Mouse (Mus musculus): ENCODE data around the gene Bin2. TPM values are rescaled to one million over a fixed set of nuclear protein-coding genes. Genes with fewer than 3 reads are reported as not detected.

The Bin2 gene
- polyA plus RNA-seq, 1 experiment from 2014 or later, result 16.2 TPM

DNA sequence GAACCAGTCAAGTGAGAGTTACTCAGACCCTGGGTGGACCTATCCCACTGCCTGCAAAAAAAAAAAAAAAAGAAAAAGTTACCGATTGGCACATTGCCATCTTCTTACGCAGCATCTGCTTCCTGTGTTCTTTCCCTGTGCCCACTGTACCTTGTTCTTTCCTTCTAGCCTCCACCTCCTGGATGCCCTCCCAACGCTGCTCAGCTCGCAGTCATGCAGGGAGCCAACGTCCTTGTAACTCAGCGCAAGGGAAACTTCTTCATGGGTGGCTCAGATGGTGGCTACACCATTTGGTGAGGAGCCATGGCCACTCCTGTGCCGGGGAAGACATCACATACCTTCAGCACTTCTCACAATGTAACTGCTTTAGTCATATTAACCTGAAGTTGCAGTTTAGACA is 50.2 kb downstream of the Bin2 start:
- Histone ChIP-seq H3K27ac (ENCODE audit: low read depth) (no peak overlapping the region), H3K9me3 (ENCODE audit: low read length) (no peaks in the 10 kb centered on the region), H3K4me3 (ENCODE audit: low read depth, low read length) (no peak overlapping the region), H3K9ac (replicated peaks) (no peak overlapping the region), H3K4me2 (ENCODE audit: low read depth, low read length) (no peak overlapping the region), H3K36me3 (replicated peaks; ENCODE audit: insufficient read depth, low read length) (peaks cover 44% of the 10 kb centered on the region), H3K27me3 (ENCODE audit: insufficient read depth, low read length) (no peaks in the 10 kb centered on the region), H3K4me1 (ENCODE audit: insufficient read depth) (peaks cover 12% of the 10 kb centered on the region)
- TF ChIP-seq EP300 (IDR thresholded peaks at IDR 0.05; ENCODE audit: low read depth) (no peak), CTCF (IDR thresholded peaks at IDR 0.05; ENCODE audit: low read depth) (no peak)
- DNase-seq, result no peak
- WGBS (ENCODE audit: insufficient replicate concordance), result 87% methylated on average over 7 of the region's 7 CpGs
- no peak for ATAC-seq

DNA sequence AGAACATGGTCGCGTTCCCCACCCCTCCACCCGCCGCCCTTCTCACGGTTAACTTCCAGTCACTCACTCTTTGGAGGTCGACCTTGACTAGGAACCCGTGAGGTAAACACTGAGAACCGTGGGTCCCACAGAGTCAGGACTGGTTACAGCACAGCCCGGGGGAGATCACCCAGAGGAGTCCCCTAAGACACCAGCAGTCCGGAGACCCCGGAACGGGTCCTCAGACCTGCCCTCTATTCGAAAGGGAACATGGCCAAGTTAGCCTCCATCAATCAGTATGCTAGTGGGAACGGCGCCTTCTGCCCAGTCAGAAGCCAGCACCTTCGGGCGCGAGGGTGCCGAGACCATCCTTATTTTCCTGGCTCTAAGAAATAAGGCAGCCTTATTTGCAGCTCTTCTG is 53.1 kb downstream of the Bin2 start:
- no peak for TF ChIP-seq CTCF (IDR thresholded peaks at IDR 0.05; ENCODE audit: low read depth)
- TF ChIP-seq EP300 (IDR thresholded peaks at IDR 0.05; ENCODE audit: low read depth), result no peak
- H3K36me3 ChIP-seq (replicated peaks; ENCODE audit: insufficient read depth, low read length), result peaks cover 40% of the 10 kb centered on the region
- WGBS (ENCODE audit: insufficient replicate concordance), result 2% methylated on average over 19 of the region's 19 CpGs
- H3K27me3 ChIP-seq (ENCODE audit: insufficient read depth, low read length), result no peaks in the 10 kb centered on the region
- H3K4me2 ChIP-seq (ENCODE audit: low read depth, low read length), result peak overlapping the region; percentile 79
- H3K4me3 ChIP-seq (ENCODE audit: low read depth, low read length), result peak overlapping the region; percentile 99
- ATAC-seq (no peak), DNase-seq (no peak)
- no peaks in the 10 kb centered on the region for H3K9me3 ChIP-seq (ENCODE audit: low read length)
- peaks cover 8% of the 10 kb centered on the region for H3K4me1 ChIP-seq (ENCODE audit: insufficient read depth)
- peak overlapping the region; percentile 100 for H3K27ac ChIP-seq (ENCODE audit: low read depth)
- H3K9ac ChIP-seq (replicated peaks), result peak overlapping the region; percentile 99

GRCm38 (mm10) chr15:100615825-100616220 is 53.5 kb downstream of the Bin2 start:
- peak overlapping the region; percentile 100 for H3K27ac ChIP-seq (ENCODE audit: low read depth)
- no peaks in the 10 kb centered on the region for H3K9me3 ChIP-seq (ENCODE audit: low read length)
- ATAC-seq, result peak; percentile 73
- peak overlapping the region; percentile 79 for H3K4me2 ChIP-seq (ENCODE audit: low read depth, low read length)
- H3K9ac ChIP-seq (replicated peaks), result peak overlapping the region; percentile 99
- peaks cover 8% of the 10 kb centered on the region for H3K4me1 ChIP-seq (ENCODE audit: insufficient read depth)
- DNase-seq, result peak; percentile 94
- no peak for TF ChIP-seq CTCF (IDR thresholded peaks at IDR 0.05; ENCODE audit: low read depth)
- no peak for TF ChIP-seq EP300 (IDR thresholded peaks at IDR 0.05; ENCODE audit: low read depth)
- peak overlapping the region; percentile 99 for H3K4me3 ChIP-seq (ENCODE audit: low read depth, low read length)
- H3K27me3 ChIP-seq (ENCODE audit: insufficient read depth, low read length), result no peaks in the 10 kb centered on the region
- 3% methylated on average over 41 of the region's 43 CpGs for whole genome bisulfite sequencing (ENCODE audit: insufficient replicate concordance)
- peaks cover 38% of the 10 kb centered on the region for H3K36me3 ChIP-seq (replicated peaks; ENCODE audit: insufficient read depth, low read length)

DNA sequence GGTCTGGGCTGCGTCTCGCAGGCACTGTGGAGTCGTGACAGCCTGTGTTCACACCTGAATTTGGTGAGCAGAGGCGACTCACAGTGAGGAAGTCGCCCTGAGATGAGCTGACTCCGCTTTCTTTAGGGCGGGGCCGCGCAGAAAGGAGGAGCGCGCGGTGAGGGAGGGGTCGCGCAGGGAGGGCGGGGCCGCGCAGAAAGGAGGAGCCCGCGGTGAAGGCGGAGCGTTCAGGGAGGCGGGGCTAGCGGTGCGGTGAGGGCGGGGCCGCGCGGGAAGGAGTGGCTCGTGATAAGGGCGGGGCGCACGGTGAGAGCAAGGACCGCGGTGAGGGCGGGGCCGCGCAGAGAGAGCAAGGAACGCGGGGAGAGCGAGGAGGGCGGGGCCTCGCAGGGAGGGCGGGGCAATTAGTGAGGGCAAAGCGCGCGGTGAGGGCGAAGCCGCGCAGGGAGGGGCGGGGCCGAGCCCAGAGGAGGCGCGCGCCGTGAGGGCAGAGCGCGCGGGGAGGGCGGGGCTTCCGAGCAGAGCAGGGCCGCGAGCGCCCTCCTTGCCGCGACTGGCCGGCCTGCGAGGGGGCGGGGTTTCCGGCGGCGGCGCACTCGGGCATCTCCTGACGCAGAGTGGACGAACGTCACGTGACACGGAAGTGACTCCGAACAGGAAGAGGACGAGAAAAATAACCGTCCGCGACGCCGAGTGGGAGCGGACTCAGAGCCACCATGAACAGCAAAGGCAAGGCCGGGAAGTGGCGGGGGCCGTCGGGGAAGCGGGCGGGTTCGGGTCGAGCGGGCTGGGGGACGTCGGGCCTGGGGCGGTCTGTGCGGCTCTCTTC is 54.1 kb downstream of the Bin2 start, which contains the start of gene Dazap2:
TSS of gene Dazap2 (plus strand) at position 354 of the 829 bp plus-strand sequence.
- Histone ChIP-seq H3K27me3 (ENCODE audit: insufficient read depth, low read length) (no peaks in the 10 kb centered on the region), H3K4me2 (ENCODE audit: low read depth, low read length) (peak within 1 kb of the TSS; percentile 79), H3K9ac (replicated peaks) (peak within 1 kb of the TSS; percentile 99), H3K36me3 (replicated peaks; ENCODE audit: insufficient read depth, low read length) (peaks cover 31% of the 10 kb centered on the region), H3K4me1 (ENCODE audit: insufficient read depth) (peaks cover 8% of the 10 kb centered on the region), H3K9me3 (ENCODE audit: low read length) (no peaks in the 10 kb centered on the region), H3K4me3 (ENCODE audit: low read depth, low read length) (peak within 1 kb of the TSS; percentile 99), H3K27ac (ENCODE audit: low read depth) (peak within 1 kb of the TSS; percentile 100)
- TF ChIP-seq EP300 (IDR thresholded peaks at IDR 0.05; ENCODE audit: low read depth), result no peak
- TF ChIP-seq CTCF (IDR thresholded peaks at IDR 0.05; ENCODE audit: low read depth), result peak; percentile 44
- DNase-seq (peak; percentile 100), ATAC-seq (peak; percentile 88)
- WGBS (ENCODE audit: insufficient replicate concordance), result under 1% methylated on average over 80 of the region's 99 CpGs

GRCm38 (mm10) chr15:100614218-100614995 is 54.9 kb downstream of the Bin2 start:
- H3K4me1 ChIP-seq (ENCODE audit: insufficient read depth), result peaks cover 8% of the 10 kb centered on the region
- peak overlapping the region; percentile 65 for H3K9ac ChIP-seq (replicated peaks)
- ATAC-seq (peak; percentile 29), DNase-seq (no peak)
- WGBS (ENCODE audit: insufficient replicate concordance), result 10% methylated on average over 43 of the region's 43 CpGs
- H3K4me3 ChIP-seq (ENCODE audit: low read depth, low read length), result peak overlapping the region; percentile 99
- H3K27ac ChIP-seq (ENCODE audit: low read depth), result peak overlapping the region; percentile 91
- H3K36me3 ChIP-seq (replicated peaks; ENCODE audit: insufficient read depth, low read length), result peaks cover 25% of the 10 kb centered on the region
- peak; percentile 2; the same call in 1 of the 2 replicates for TF ChIP-seq CTCF (IDR thresholded peaks at IDR 0.05; ENCODE audit: low read depth)
- no peak for TF ChIP-seq EP300 (IDR thresholded peaks at IDR 0.05; ENCODE audit: low read depth)
- no peaks in the 10 kb centered on the region for H3K9me3 ChIP-seq (ENCODE audit: low read length)
- no peaks in the 10 kb centered on the region for H3K27me3 ChIP-seq (ENCODE audit: insufficient read depth, low read length)
- peak overlapping the region; percentile 75 for H3K4me2 ChIP-seq (ENCODE audit: low read depth, low read length)

- ATAC-seq, result no peak
- H3K4me1 ChIP-seq (ENCODE audit: insufficient read depth), result peaks cover 8% of the 10 kb centered on the region
- peaks cover 17% of the 10 kb centered on the region for H3K36me3 ChIP-seq (replicated peaks; ENCODE audit: insufficient read depth, low read length)
- H3K27me3 ChIP-seq (ENCODE audit: insufficient read depth, low read length), result no peaks in the 10 kb centered on the region
- TF ChIP-seq CTCF (IDR thresholded peaks at IDR 0.05; ENCODE audit: low read depth) (peak; percentile 96), EP300 (IDR thresholded peaks at IDR 0.05; ENCODE audit: low read depth) (no peak)
- H3K9ac ChIP-seq (replicated peaks), result no peak overlapping the region
- H3K9me3 ChIP-seq (ENCODE audit: low read length), result no peaks in the 10 kb centered on the region
- no peak overlapping the region for H3K27ac ChIP-seq (ENCODE audit: low read depth)
- 11% methylated on average over 16 of the region's 16 CpGs for WGBS (ENCODE audit: insufficient replicate concordance)
- peak overlapping the region; percentile 75 for H3K4me2 ChIP-seq (ENCODE audit: low read depth, low read length)
- DNase-seq, result peak; percentile 87
- no peak overlapping the region for H3K4me3 ChIP-seq (ENCODE audit: low read depth, low read length)
These were observed 55.8 kb downstream of the Bin2 start for GRCm38 (mm10) chr15:100613584-100613983.
